Mouse (Mus musculus): Measurements from ENCODE around the gene Ulk2.

Gene Ulk2

GRCm38 (mm10) chr11:61747161-61747560 is 107.7 kb downstream of the Ulk2 start:
- 56% methylated on average over 3 of the region's 3 CpGs for WGBS

- WGBS = 94% methylated on average over 9 of the region's 9 CpGs
Measured at GRCm38 (mm10) chr11:61745781-61746180, 109.1 kb downstream of the Ulk2 start.

- WGBS = 74% methylated on average over 3 of the region's 3 CpGs
Measured at GRCm38 (mm10) chr11:61744460-61744859, 110.4 kb downstream of the Ulk2 start.

GRCm38 (mm10) chr11:61743768-61744167 is 111.1 kb downstream of the Ulk2 start:
- WGBS = 75% methylated on average over 3 of the region's 3 CpGs

- 100% methylated on average over 1 of the region's 1 CpGs for WGBS
Measured at GRCm38 (mm10) chr11:61740500-61740899, 114.4 kb downstream of the Ulk2 start.

GRCm38 (mm10) chr11:61737290-61737689 is 117.6 kb downstream of the Ulk2 start:
- 89% methylated on average over 1 of the region's 1 CpGs for WGBS

- 91% methylated on average over 7 of the region's 7 CpGs for WGBS
Measured at GRCm38 (mm10) chr11:61732672-61733071, 122.2 kb downstream of the Ulk2 start.

- WGBS = 59% methylated on average over 2 of the region's 2 CpGs
Measured at GRCm38 (mm10) chr11:61728037-61728436, 126.8 kb downstream of the Ulk2 start.
